Mouse (Mus musculus) monocyte, adult 2 months (primary cell): Measurements from ENCODE around the gene C530025M09Rik.

Experiments
- DNase-seq, 2 experiments: peaks; one replicate each; pipeline ENCODE4 v3.0.0; 2022; ENCODE audit warnings: low spot score in 2 of 2, low read depth in 1 of 2

C530025M09Rik gene

GRCm38 (mm10) chr2:149804599-149805140, 26.3 kb downstream of the C530025M09Rik start:
- no peak for DNase-seq

GRCm38 (mm10) chr2:149798613-149799012, 32.4 kb downstream of the C530025M09Rik start:
- no peak for DNase-seq
